Mouse (Mus musculus) intestine, embryonic 14.5 days (tissue): Measurements from ENCODE around the gene Cct3. TPM values are rescaled to one million over a fixed set of nuclear protein-coding genes. Genes with fewer than 3 reads are reported as not detected.
"Not testable (repeated sequence)": the region's sequence is repeated elsewhere in the genome, so short reads cannot be mapped to it uniquely, and the experiment has no call there.

Experiments used
- ATAC-seq: fragments of 200-750 bp; cut with Nextera tagmentation; replicated peaks from 2 replicates; pipeline ENCODE4 v1.8.0; 2017; ENCODE audit warnings: low read depth, moderate number of reproducible peaks, moderate TSS enrichment, moderate library complexity; ENCODE audit not compliant: low FRiP score, low TSS enrichment
- DNase-seq: peaks from one replicate; pipeline ENCODE4 v3.0.0-alpha.2; 2018; ENCODE audit warnings: low spot score
- H3K27ac ChIP-seq: fragments of 300-500 bp; sonication (generic); 2 replicates; pipeline ENCODE4 v1.5.1; 2014; ENCODE audit warnings: low read depth, mild to moderate bottlenecking, control low read depth
- H3K27me3 ChIP-seq: fragments of 300-500 bp; sonication (generic); replicated peaks from 2 replicates; pipeline ENCODE4 v1.6.1; 2014; ENCODE audit warnings: low read length, control low read depth; ENCODE audit not compliant: control insufficient read depth, insufficient read depth
- H3K36me3 ChIP-seq: fragments of 300-500 bp; sonication (generic); 2 replicates; pipeline ENCODE4 v1.6.1; 2014; ENCODE audit warnings: low read length, control low read depth; ENCODE audit not compliant: control insufficient read depth, insufficient read depth
- H3K4me1 ChIP-seq: fragments of 300-500 bp; sonication (generic); replicated peaks from 2 replicates; pipeline ENCODE4 v1.6.1; 2014; ENCODE audit warnings: low read length, control low read depth, mixed read lengths; ENCODE audit not compliant: control insufficient read depth, insufficient read depth
- H3K4me2 ChIP-seq: fragments of 300-500 bp; sonication (generic); 2 replicates; pipeline ENCODE4 v1.6.1; 2014; ENCODE audit warnings: low read length
- H3K4me3 ChIP-seq: fragments of 300-500 bp; sonication (generic); 2 replicates; pipeline ENCODE4 v1.5.1; 2014; ENCODE audit warnings: low read depth, low read length, control low read depth, mixed read lengths
- H3K9ac ChIP-seq: fragments of 300-500 bp; sonication (generic); 2 replicates; pipeline ENCODE4 v1.6.1; 2014; ENCODE audit warnings: mild to moderate bottlenecking, low read length
- H3K9me3 ChIP-seq: fragments of 300-500 bp; sonication (generic); 2 replicates; pipeline ENCODE4 v1.6.1; 2016; ENCODE audit warnings: low read length, control low read depth; ENCODE audit not compliant: control insufficient read depth
- WGBS: fragments of 180-500 bp; shearing (Covaris S2); extraction: QIAGEN DNeasy Blood & Tissue Kit; methylation state at CpG from one replicate; pipeline ENCODE4 v1.1.7; 2014; 5-methylcytosine and 5-hydroxymethylcytosine counted together
- polyA plus RNA-seq: library from polyadenylated mRNA; unstranded; fragments of >200 nt; fragmentation: Nextera tagmentation; extraction: Ambion mirVana; gene quantifications from 2 replicates; pipeline ENCODE4 v1.2.1, GENCODE M21; 2014

Cct3 gene
- polyA plus RNA-seq, 1 experiment from 2014 or later, result 566 TPM

- peaks cover 67% of the 10 kb centered on the region for H3K36me3 ChIP-seq
- WGBS, result 68% methylated on average over 6 of the region's 6 CpGs
- peaks cover 13% of the 10 kb centered on the region for H3K27me3 ChIP-seq
Observed at GRCm38 (mm10) chr3:88361096-88361495, 64.2 kb downstream of the Cct3 start.

GRCm38 (mm10) chr3:88361612-88362313 lies 64.8 kb downstream of the Cct3 start:
- H3K4me2 ChIP-seq, result no peak overlapping the region
- H3K4me1 ChIP-seq, result 0 out of 2 replicates have a peak, but pooled peaks cover 4% of the 10 kb centered on the region
- H3K9me3 ChIP-seq, result no peaks in the 10 kb centered on the region
- H3K27me3 ChIP-seq, result peaks cover 16% of the 10 kb centered on the region
- peaks cover 60% of the 10 kb centered on the region for H3K36me3 ChIP-seq
- no peak for DNase-seq
- 82% methylated on average over 2 of the region's 2 CpGs for WGBS
- ATAC-seq, result no peak
- H3K4me3 ChIP-seq, result no peak overlapping the region
- H3K9ac ChIP-seq, result no peak overlapping the region
- no peak overlapping the region for H3K27ac ChIP-seq

More at GRCm38 (mm10) chr3:88361096-88361495, 64.2 kb downstream of the Cct3 start:
- Histone ChIP-seq H3K27ac (no peak overlapping the region), H3K4me1 (0 out of 2 replicates have a peak, but pooled peaks cover 4% of the 10 kb centered on the region), H3K9me3 (no peaks in the 10 kb centered on the region), H3K4me2 (no peak overlapping the region), H3K9ac (no peak overlapping the region), H3K4me3 (no peak overlapping the region)
- DNase-seq (no peak), ATAC-seq (no peak)

- no peak overlapping the region for H3K9ac ChIP-seq
- peak; percentile 55 for DNase-seq
- ATAC-seq, result 0 out of 2 replicates have a peak, but pooled peaks have one; percentile 20
- 0 out of 2 replicates have a peak, but pooled peaks cover 4% of the 10 kb centered on the region for H3K4me1 ChIP-seq
- peaks cover 16% of the 10 kb centered on the region for H3K27me3 ChIP-seq
- 52% methylated on average over 4 of the region's 4 CpGs for WGBS
- peaks cover 41% of the 10 kb centered on the region for H3K36me3 ChIP-seq
- no peak overlapping the region for H3K27ac ChIP-seq
- H3K4me3 ChIP-seq, result no peak overlapping the region
- H3K4me2 ChIP-seq, result no peak overlapping the region
- H3K9me3 ChIP-seq, result no peaks in the 10 kb centered on the region
Observed at GRCm38 (mm10) chr3:88363700-88364099, 66.8 kb downstream of the Cct3 start.

- DNase-seq, result peak; percentile 76
- peaks cover 35% of the 10 kb centered on the region for H3K36me3 ChIP-seq
- H3K27me3 ChIP-seq, result peaks cover 16% of the 10 kb centered on the region
- no peak within 1 kb of the TSS for H3K4me3 ChIP-seq
- H3K9ac ChIP-seq, result no peak within 1 kb of the TSS
- 1% methylated on average over 16 of the region's 16 CpGs for WGBS
- H3K9me3 ChIP-seq, result no peaks in the 10 kb centered on the region
- H3K4me2 ChIP-seq, result peak within 1 kb of the TSS; percentile 12; the same call in 1 of the 2 replicates
- no peak for ATAC-seq
- H3K4me1 ChIP-seq, result 0 out of 2 replicates have a peak, but pooled peaks cover 4% of the 10 kb centered on the region
- H3K27ac ChIP-seq, result no peak within 1 kb of the TSS
Observed at GRCm38 (mm10) chr3:88364337-88364736, 67.4 kb downstream of the Cct3 start, which contains the start of gene Paqr6. Gene Paqr6 (plus strand): TSS chr3:88364584.

DNA sequence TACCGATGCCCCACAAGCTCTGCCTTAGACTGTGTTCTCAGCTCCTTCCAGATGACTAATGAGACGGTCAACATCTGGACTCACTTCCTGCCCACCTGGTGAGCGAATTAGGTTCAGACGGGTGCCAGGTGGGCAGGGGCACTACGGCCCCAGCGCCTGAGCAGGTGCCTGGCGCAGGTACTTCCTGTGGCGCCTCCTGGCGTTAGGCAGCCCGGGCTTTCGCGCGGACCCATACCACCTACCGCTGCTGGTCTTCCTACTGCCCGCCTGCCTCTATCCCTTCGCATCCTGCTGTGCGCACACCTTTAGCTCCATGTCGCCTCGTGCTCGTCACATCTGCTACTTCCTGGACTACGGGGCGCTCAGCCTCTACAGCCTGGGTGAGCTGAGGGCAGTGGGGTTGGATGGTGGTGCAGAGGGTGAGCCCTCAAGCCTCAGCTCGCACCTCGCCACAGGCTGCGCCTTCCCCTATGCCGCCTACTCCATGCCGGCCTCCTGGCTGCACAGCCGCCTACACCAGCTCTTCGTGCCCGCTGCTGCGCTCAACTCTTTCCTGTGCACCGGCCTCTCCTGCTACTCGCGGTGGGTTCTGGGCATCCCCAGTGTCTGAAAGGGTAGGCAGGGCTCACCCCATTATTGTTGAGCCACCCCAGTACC lies 68.9 kb downstream of the Cct3 start:
- H3K4me2 ChIP-seq, result no peak overlapping the region

GRCm38 (mm10) chr3:88366830-88367428 lies 70.0 kb downstream of the Cct3 start:
- not testable (repeated sequence) for H3K27ac ChIP-seq, H3K9me3 ChIP-seq, H3K4me1 ChIP-seq, H3K4me3 ChIP-seq, H3K36me3 ChIP-seq, DNase-seq, H3K9ac ChIP-seq
- ATAC-seq, result peak; percentile 62
- Histone ChIP-seq H3K4me2 (peak overlapping the region; percentile 32), H3K27me3 (peaks cover 16% of the 10 kb centered on the region)
- WGBS, result 4% methylated on average over 18 of the region's 22 CpGs

More for the DNA sequence above, 68.9 kb downstream of the Cct3 start:
- Histone ChIP-seq H3K9me3 (peaks cover 4% of the 10 kb centered on the region; the same call in 1 of the 2 replicates), H3K4me3 (no peak overlapping the region), H3K27me3 (peaks cover 16% of the 10 kb centered on the region), H3K27ac (no peak overlapping the region), H3K9ac (no peak overlapping the region), H3K36me3 (peaks cover 20% of the 10 kb centered on the region), H3K4me1 (0 out of 2 replicates have a peak, but pooled peaks cover 4% of the 10 kb centered on the region)
- no peak for DNase-seq
- WGBS, result 36% methylated on average over 34 of the region's 34 CpGs
- ATAC-seq, result 0 out of 2 replicates have a peak, but pooled peaks have one; percentile 7

GRCm38 (mm10) chr3:88367517-88367916 lies 70.6 kb downstream of the Cct3 start:
- H3K9me3 ChIP-seq, ATAC-seq: not testable (repeated sequence)
- 57% methylated on average over 3 of the region's 7 CpGs for WGBS

GRCm38 (mm10) chr3:88368511-88368910 lies 71.6 kb downstream of the Cct3 start:
- not testable (repeated sequence) for H3K9me3 ChIP-seq, H3K36me3 ChIP-seq, ATAC-seq, H3K27ac ChIP-seq, H3K4me2 ChIP-seq, H3K4me1 ChIP-seq, H3K9ac ChIP-seq, H3K4me3 ChIP-seq, DNase-seq
- WGBS, result 90% methylated on average over 7 of the region's 7 CpGs
- peaks cover 16% of the 10 kb centered on the region for H3K27me3 ChIP-seq

More at GRCm38 (mm10) chr3:88367517-88367916, 70.6 kb downstream of the Cct3 start:
- H3K4me2 ChIP-seq, DNase-seq, H3K27ac ChIP-seq, H3K4me3 ChIP-seq, H3K4me1 ChIP-seq, H3K9ac ChIP-seq, H3K36me3 ChIP-seq: not testable (repeated sequence)
- H3K27me3 ChIP-seq, result peaks cover 16% of the 10 kb centered on the region
